29 mouse cellular contexts compared by ENCODE assay signal in the genomic region with DNA sequence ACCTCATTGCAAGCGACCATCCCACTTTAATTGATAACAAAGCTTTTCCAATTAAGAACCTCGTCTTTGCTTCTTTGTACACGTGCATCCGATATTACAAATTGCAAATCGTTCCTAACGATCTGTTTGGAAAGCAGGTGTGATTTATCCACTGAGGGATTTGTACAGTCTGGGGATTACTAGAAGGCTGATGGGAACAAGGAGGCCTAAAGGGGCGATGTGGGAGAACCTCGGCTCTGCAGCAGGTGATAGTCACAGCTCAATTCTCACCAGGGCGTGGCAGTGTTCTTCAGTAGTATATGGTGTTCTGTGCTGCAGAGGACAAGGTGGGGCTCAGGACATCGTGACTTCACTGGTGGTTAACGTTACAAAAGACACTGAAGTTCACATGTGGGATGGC. TPM values are rescaled to one million over a fixed set of nuclear protein-coding genes. Genes with fewer than 3 reads are reported as not detected.
"Had no signal": no experiment of that assay in that cellular context is flagged by ENCODE, and none has a peak within 500 bp of the region (broad histone marks: within the 10 kb centered on the region; RNA-seq: fewer than 3 reads in every experiment).

No protein-coding gene starts in this region.

- H3K9ac ChIP-seq: embryonic facial prominence, embryonic 12.5 days; embryonic facial prominence, embryonic 13.5 days; embryonic facial prominence, embryonic 15.5 days; forebrain, embryonic 12.5 days; forebrain, embryonic 13.5 days; forebrain, embryonic 15.5 days; forebrain, postnatal 0 days had no signal

- H3K27me3 ChIP-seq: embryonic facial prominence, embryonic 12.5 days; embryonic facial prominence, embryonic 13.5 days; embryonic facial prominence, embryonic 15.5 days; forebrain, embryonic 12.5 days; forebrain, embryonic 13.5 days; forebrain, embryonic 15.5 days had no signal

- H3K4me3 ChIP-seq: embryonic facial prominence, embryonic 12.5 days; embryonic facial prominence, embryonic 13.5 days; embryonic facial prominence, embryonic 15.5 days; erythroblast, embryonic 14.5 days; forebrain, embryonic 10.5 days; forebrain, embryonic 12.5 days; forebrain, embryonic 13.5 days; forebrain, embryonic 15.5 days; gastrocnemius, adult 2 months; heart, adult 2 months had no signal

- H3K36me3 ChIP-seq: embryonic facial prominence, embryonic 12.5 days; embryonic facial prominence, embryonic 13.5 days; embryonic facial prominence, embryonic 15.5 days; forebrain, embryonic 10.5 days; forebrain, embryonic 12.5 days; forebrain, embryonic 15.5 days had no signal

- ATAC-seq: forebrain, embryonic 13.5 days; forebrain, embryonic 14.5 days; forebrain, embryonic 15.5 days; forebrain, embryonic 16.5 days; forebrain, postnatal 0 days had no signal

- H3K27ac ChIP-seq: embryonic facial prominence, embryonic 12.5 days; embryonic facial prominence, embryonic 13.5 days; embryonic facial prominence, embryonic 15.5 days; forebrain, embryonic 10.5 days; forebrain, embryonic 12.5 days; forebrain, embryonic 13.5 days; forebrain, embryonic 15.5 days; gastrocnemius, adult 2 months; heart, adult 2 months had no signal

- H3K4me1 ChIP-seq: embryonic facial prominence, embryonic 12.5 days; embryonic facial prominence, embryonic 13.5 days; embryonic facial prominence, embryonic 15.5 days; forebrain, embryonic 10.5 days; forebrain, embryonic 12.5 days; forebrain, embryonic 13.5 days; forebrain, embryonic 15.5 days had no signal

- H3K9me3 ChIP-seq: embryonic facial prominence, embryonic 12.5 days; embryonic facial prominence, embryonic 13.5 days; embryonic facial prominence, embryonic 15.5 days; forebrain, embryonic 10.5 days; forebrain, embryonic 12.5 days; forebrain, embryonic 13.5 days; forebrain, embryonic 15.5 days had no signal

- H3K4me2 ChIP-seq: embryonic facial prominence, embryonic 12.5 days; embryonic facial prominence, embryonic 13.5 days; embryonic facial prominence, embryonic 15.5 days; forebrain, embryonic 12.5 days; forebrain, embryonic 13.5 days; forebrain, embryonic 15.5 days had no signal

- DNase-seq: cerebellum, adult 2 months; cerebellum, adult 8-10 months; cerebellum, adult 9-10 months; cerebellum, adult 9-11 months; cerebellum, postnatal 10 days; cerebellum, postnatal 14 days; cerebellum, postnatal 25 days; cerebellum, postnatal 36 days; embryo, embryonic 11 days; forebrain, postnatal 0 days; gastrocnemius, adult 2 months; gastrocnemius, postnatal 10 days; gastrocnemius, postnatal 14 days; gastrocnemius, postnatal 25 days; gastrocnemius, postnatal 36 days; heart, adult 18-20 months; heart, adult 2 months had no signal

RNA-seq across cellular contexts. Expression of gene Clstn2, which starts 9.9 kb away (rescaled TPM):
- total RNA-seq: common myeloid progenitor, adult 5-6 weeks; granulocyte monocyte progenitor cell, adult 5-6 weeks had no signal
- polyA plus RNA-seq: erythroblast, embryonic 14.5 days had no signal
